Mouse (Mus musculus) cerebellum, adult 2 months (tissue): ENCODE measurements around the gene Gmds. TPM values are rescaled to one million over a fixed set of nuclear protein-coding genes. Genes with fewer than 3 reads are reported as not detected.

Experiments used
- DNase-seq, 2 experiments: peaks; one replicate each; pipeline ENCODE4 v3.0.0; 2021
- H3K27ac ChIP-seq: fragments of 200-500 bp; 2 replicates; pipeline ENCODE4 v1.5.1; 2012; ENCODE audit warnings: low read length, control low read depth, inconsistent platforms; ENCODE audit not compliant: insufficient read depth
- H3K27me3 ChIP-seq: fragments of 200-500 bp; 2 replicates; pipeline ENCODE4 v1.6.1; 2012; ENCODE audit warnings: inconsistent platforms, mild to moderate bottlenecking, low read length, moderate library complexity; ENCODE audit not compliant: control insufficient read depth, insufficient read depth
- H3K4me1 ChIP-seq: fragments of 200-500 bp; 2 replicates; pipeline ENCODE4 v1.6.1; 2011; ENCODE audit warnings: low read length; ENCODE audit not compliant: control insufficient read depth, insufficient read depth
- H3K4me3 ChIP-seq: fragments of 200-500 bp; replicated peaks from 2 replicates; pipeline ENCODE3; 2011; ENCODE audit warnings: mild to moderate bottlenecking, low read depth, low read length, control low read depth; ENCODE audit not compliant: insufficient read depth
- CTCF ChIP-seq: fragments of 200-500 bp; IDR thresholded peaks from 2 replicates; pipeline ENCODE4 v1.5.1; 2011; ENCODE audit warnings: low read depth, mild to moderate bottlenecking, control low read depth, low read length, moderate library complexity, borderline replicate concordance; ENCODE audit not compliant: insufficient read depth
- POLR2A ChIP-seq: fragments of 200-500 bp; IDR thresholded peaks from 2 replicates; pipeline ENCODE4 v1.6.1; 2011; ENCODE audit warnings: low read length, control low read depth, borderline replicate concordance; ENCODE audit not compliant: insufficient read depth
- WGBS: fragments of 180-500 bp; shearing (Covaris S2); methylation state at CpG from one replicate; pipeline ENCODE4 v1.1.7; 2018; 5-methylcytosine and 5-hydroxymethylcytosine counted together
- polyA plus RNA-seq: library from polyadenylated mRNA; depleted of rRNA; stranded (reverse); fragments of >200 nt; gene quantifications from 2 replicates; pipeline ENCODE4 v1.2.3, GENCODE M21; 2012

Gmds gene
- polyA plus RNA-seq, 1 experiment = 12.3 TPM

DNA sequence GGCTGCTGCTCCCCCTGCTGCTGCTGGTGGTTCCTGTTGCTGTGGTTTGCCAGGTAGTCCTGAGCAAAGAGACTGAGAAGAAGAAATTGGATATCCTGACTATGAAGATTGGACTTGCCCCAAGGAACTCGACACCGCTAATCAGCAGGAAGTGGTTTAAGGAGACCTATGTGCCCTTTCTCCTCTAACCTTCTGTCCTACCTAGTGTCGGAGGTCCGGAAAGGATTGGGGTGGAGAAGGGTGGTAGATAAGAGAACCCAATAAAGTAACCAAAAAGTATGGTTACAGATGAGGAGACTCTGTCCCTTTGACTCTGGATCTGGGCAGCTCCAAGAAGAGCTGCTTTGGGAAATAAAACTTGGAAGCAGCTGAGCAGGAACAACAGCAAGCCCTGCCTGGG lies 86.3 kb downstream of the Gmds start:
- TF ChIP-seq CTCF = no peak
- no peak for TF ChIP-seq POLR2A
- WGBS = 86% methylated on average over 4 of the region's 4 CpGs
- no peak overlapping the region for H3K27ac ChIP-seq
- H3K4me1 ChIP-seq = no peaks in the 10 kb centered on the region
- no peaks in the 10 kb centered on the region for H3K27me3 ChIP-seq
- no peak for DNase-seq
- H3K4me3 ChIP-seq = no peak overlapping the region

GRCm38 (mm10) chr13:32242200-32242599 lies 96.3 kb downstream of the Gmds start:
- H3K27ac ChIP-seq = no peak overlapping the region
- TF ChIP-seq CTCF = no peak
- no peaks in the 10 kb centered on the region for H3K27me3 ChIP-seq
- H3K4me1 ChIP-seq = no peaks in the 10 kb centered on the region
- no peak overlapping the region for H3K4me3 ChIP-seq
- 18% methylated on average over 4 of the region's 4 CpGs for WGBS
- DNase-seq = no peak

DNA sequence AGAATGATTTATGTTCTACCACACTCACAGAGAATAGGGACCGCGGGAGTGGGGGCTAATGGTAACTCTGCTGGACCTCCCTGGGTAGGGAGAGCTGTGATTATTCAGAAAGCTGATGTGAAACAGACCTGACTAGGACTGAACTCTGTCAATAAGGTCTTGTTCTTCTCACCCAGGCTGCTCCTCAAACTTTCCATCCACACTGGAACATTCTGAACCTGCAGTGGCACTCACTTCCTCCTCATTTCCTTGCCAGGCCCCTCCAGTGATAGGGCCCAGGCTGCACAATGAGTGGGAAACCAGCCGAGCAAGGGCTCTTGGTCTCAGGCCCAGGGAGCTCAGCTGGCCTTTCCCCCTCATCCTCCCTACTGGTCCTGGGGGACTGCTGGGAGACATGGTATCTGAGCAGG lies 102.3 kb downstream of the Gmds start:
- H3K4me1 ChIP-seq = peaks cover 3% of the 10 kb centered on the region; the same call in 1 of the 2 replicates
- 66% methylated on average over 3 of the region's 3 CpGs for WGBS
- TF ChIP-seq CTCF = no peak
- TF ChIP-seq POLR2A = no peak

GRCm38 (mm10) chr13:32235046-32235445 lies 103.5 kb downstream of the Gmds start:
- 95% methylated on average over 4 of the region's 4 CpGs for WGBS
- TF ChIP-seq POLR2A = no peak
- no peak for TF ChIP-seq CTCF
- H3K4me1 ChIP-seq = peaks cover 3% of the 10 kb centered on the region; the same call in 1 of the 2 replicates
- H3K4me3 ChIP-seq = no peak overlapping the region
- no peak for DNase-seq
- H3K27me3 ChIP-seq = no peaks in the 10 kb centered on the region
- H3K27ac ChIP-seq = no peak overlapping the region

More for the DNA sequence above, 102.3 kb downstream of the Gmds start:
- Histone ChIP-seq H3K27me3 (no peaks in the 10 kb centered on the region), H3K27ac (no peak overlapping the region), H3K4me3 (no peak overlapping the region)
- no peak for DNase-seq

DNA sequence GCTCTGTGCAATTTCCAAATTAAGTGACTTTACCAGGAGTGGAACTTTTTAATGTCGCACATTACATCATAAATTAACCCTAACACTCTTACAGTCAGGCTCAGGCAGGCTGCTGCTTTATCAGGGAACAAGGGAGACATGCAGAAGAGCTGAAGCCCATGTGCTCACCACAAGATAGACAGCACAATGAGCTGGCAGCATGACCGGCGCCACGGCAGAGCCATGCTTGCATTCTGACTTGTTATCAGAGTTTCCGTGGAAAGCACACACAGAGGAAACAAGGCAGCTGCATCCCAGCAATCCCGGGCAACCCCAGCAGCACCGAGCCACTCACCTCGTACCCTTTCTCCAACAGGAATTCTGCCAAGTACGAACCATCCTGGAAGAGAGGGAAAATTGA lies 104.5 kb downstream of the Gmds start:
- peaks cover 3% of the 10 kb centered on the region; the same call in 1 of the 2 replicates for H3K4me1 ChIP-seq
- DNase-seq = no peak
- WGBS = 36% methylated on average over 9 of the region's 9 CpGs
- no peak overlapping the region for H3K4me3 ChIP-seq
- TF ChIP-seq POLR2A (no peak), CTCF (no peak)
- no peaks in the 10 kb centered on the region for H3K27me3 ChIP-seq
- no peak overlapping the region for H3K27ac ChIP-seq

DNA sequence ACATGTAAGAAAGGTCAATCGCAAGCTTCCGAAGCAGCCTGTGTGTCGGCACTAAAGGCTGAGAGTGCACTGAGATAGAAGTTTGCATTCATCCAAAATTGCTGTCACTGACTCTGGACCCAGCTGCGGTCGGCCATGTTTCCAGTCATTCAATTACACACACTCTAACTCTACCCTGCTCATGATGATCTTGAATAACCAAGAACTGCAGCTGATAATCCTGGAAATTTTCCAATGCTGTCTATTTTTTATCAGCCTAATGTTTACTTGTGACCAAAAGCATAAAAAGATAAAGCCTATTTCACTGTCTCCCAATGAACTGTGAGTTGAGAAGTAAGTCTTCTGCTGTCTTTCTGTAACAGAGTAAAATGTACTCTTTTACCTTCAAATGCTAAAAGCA lies 106.1 kb downstream of the Gmds start:
- peaks cover 3% of the 10 kb centered on the region; the same call in 1 of the 2 replicates for H3K4me1 ChIP-seq
- H3K27ac ChIP-seq = no peak overlapping the region
- H3K4me3 ChIP-seq = no peak overlapping the region
- no peak for DNase-seq
- TF ChIP-seq CTCF (no peak), POLR2A (no peak)
- no peaks in the 10 kb centered on the region for H3K27me3 ChIP-seq
- 80% methylated on average over 5 of the region's 5 CpGs for WGBS

DNA sequence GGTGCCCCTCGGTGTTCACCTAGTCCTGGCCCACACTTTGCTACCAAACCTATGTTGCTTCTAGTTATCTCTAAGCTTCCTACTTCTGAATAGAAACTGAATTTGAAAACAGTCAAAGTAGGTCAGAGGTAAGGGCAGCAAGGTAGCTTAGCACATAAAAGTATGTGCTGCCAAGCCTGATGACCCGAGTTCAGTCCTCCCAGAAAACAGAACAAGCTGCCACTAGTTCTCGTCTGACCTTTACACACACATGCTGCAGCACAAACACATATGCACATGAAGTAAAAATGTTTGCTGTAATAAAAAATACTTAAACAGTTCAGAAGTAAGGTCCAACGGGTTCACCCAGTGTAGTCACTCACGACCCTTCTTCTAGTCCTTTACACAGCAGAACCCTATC lies 106.6 kb downstream of the Gmds start:
- H3K4me1 ChIP-seq = peaks cover 3% of the 10 kb centered on the region; the same call in 1 of the 2 replicates
- no peak overlapping the region for H3K27ac ChIP-seq
- WGBS = 95% methylated on average over 5 of the region's 5 CpGs
- DNase-seq = no peak
- H3K4me3 ChIP-seq = no peak overlapping the region
- H3K27me3 ChIP-seq = no peaks in the 10 kb centered on the region
- no peak for TF ChIP-seq CTCF
- no peak for TF ChIP-seq POLR2A

DNA sequence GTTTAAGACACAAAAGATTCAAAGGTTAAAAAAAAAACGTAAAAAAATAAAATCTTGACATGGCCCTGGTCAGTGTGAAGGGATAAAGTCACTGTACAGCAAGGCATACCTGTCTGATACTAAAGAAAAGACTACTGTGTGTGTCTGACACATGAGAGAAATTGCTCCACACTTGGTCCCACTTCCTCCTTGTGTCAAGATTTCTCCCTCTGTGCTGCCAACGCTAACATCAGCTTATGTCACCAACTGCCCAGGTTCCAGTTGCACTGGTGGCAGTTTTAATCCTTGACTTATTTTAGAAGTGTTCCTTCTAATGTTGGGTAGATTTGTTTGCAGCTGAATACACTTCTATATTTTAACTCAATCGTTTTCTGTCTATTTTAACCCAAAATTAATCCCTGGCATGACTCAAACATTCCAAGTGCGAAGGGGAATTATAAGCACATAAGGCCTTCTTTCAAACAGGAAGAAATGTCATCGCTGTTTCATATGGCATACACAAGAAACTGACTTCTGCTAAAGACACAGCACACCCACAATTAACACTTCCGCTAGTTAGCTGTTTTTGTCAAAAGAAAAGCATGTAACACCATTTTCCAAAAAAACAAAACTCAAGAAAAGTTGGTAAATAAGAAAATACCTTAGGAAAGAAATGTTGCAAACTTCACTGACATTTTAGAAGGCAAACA lies 110.5 kb downstream of the Gmds start:
- H3K4me1 ChIP-seq = no peaks in the 10 kb centered on the region
- TF ChIP-seq POLR2A (no peak), CTCF (no peak)
- H3K27me3 ChIP-seq = no peaks in the 10 kb centered on the region
- H3K27ac ChIP-seq = no peak overlapping the region
- H3K4me3 ChIP-seq = no peak overlapping the region
- WGBS = 71% methylated on average over 6 of the region's 6 CpGs
- no peak for DNase-seq
